Mouse (Mus musculus) heart, postnatal 0 days (tissue): ENCODE measurements around the gene Hba-a1.

Experiments used
- CTCF ChIP-seq: IDR thresholded peaks from 2 replicates; pipeline ENCODE4 v1.5.1; 2016; ENCODE audit warnings: antibody characterized with exemption, control low read depth, low read depth
- EP300 ChIP-seq: IDR thresholded peaks from 2 replicates; pipeline ENCODE4 v1.6.1; 2016; ENCODE audit warnings: antibody characterized with exemption, low read depth

GRCm38 (mm10) chr11:32266776-32267175, 16.5 kb upstream of the Hba-a1 start:
- TF ChIP-seq EP300 (no peak), CTCF (no peak)
